In the genomic region with DNA sequence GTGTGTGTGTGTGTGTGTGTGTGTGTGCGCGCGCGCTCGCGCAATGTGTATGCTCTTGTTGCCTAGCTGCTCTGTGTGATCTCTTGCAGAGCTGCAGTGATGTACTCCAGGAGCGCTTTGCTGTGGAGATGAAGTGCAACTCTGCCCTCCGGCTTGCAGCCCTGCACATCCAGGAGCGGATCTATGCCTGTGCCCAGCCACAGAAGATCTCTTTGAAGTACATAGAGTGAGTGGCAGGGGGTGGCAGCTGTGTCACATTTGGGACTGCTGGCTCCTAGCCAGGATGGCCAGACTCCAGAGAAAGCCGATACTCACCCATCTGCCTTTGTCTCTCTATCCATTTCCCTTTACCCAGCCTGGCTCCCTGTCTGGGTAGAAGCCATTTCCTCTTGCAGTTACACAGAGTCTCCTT, we compare ENCODE assay signal across 8 mouse cellular contexts. TPM values are rescaled to one million over a fixed set of nuclear protein-coding genes. Genes with fewer than 3 reads are reported as not detected.
DNase-seq lines count a peak whose midpoint lies in the region; ATAC-seq lines count a peak whose summit lies in the region.

No protein-coding gene starts in this region.

- H3K4me3 ChIP-seq in intestine, embryonic 15.5 days (replicated peaks), result no peak overlapping the region
- H3K4me3 ChIP-seq in midbrain, embryonic 14.5 days (replicated peaks; ENCODE audit: low read depth, low read length), result no peak overlapping the region

- no peaks in the 10 kb centered on the region for H3K9me3 ChIP-seq in intestine, embryonic 15.5 days
- no peaks in the 10 kb centered on the region for H3K9me3 ChIP-seq in midbrain, embryonic 14.5 days (ENCODE audit: control insufficient read depth, low read length)

- ATAC-seq in intestine, embryonic 15.5 days, result peak; percentile 78
- peak; percentile 71 for ATAC-seq in midbrain, embryonic 14.5 days (ENCODE audit: low FRiP score, low TSS enrichment)
- ATAC-seq in inflammation-experienced regulatory T-cells, adult 6 months, result no peak

- H3K4me1 ChIP-seq in intestine, embryonic 15.5 days (replicated peaks), result peaks cover 3% of the 10 kb centered on the region; the same call in 1 of the 2 replicates
- 0 out of 2 replicates have a peak, but pooled peaks cover 3% of the 10 kb centered on the region for H3K4me1 ChIP-seq in midbrain, embryonic 14.5 days (ENCODE audit: control insufficient read depth, insufficient read depth, low read length)

- 0 out of 2 replicates have a peak overlapping the region, but pooled peaks have one; percentile 22 for H3K4me2 ChIP-seq in intestine, embryonic 15.5 days (replicated peaks)
- no peak overlapping the region for H3K4me2 ChIP-seq in midbrain, embryonic 14.5 days (ENCODE audit: low read length)

- H3K9ac ChIP-seq in intestine, embryonic 15.5 days, result no peak overlapping the region
- no peak overlapping the region for H3K9ac ChIP-seq in midbrain, embryonic 14.5 days (replicated peaks; ENCODE audit: low read length)

- no peaks in the 10 kb centered on the region for H3K36me3 ChIP-seq in intestine, embryonic 15.5 days
- no peaks in the 10 kb centered on the region for H3K36me3 ChIP-seq in midbrain, embryonic 14.5 days (ENCODE audit: control insufficient read depth, insufficient read depth, low read length)

- 38% methylated on average over 10 of the region's 10 CpGs for WGBS in intestine, embryonic 15.5 days
- WGBS in midbrain, embryonic 14.5 days, result 63% methylated on average over 10 of the region's 10 CpGs

- H3K27me3 ChIP-seq in intestine, embryonic 15.5 days (replicated peaks), result no peaks in the 10 kb centered on the region
- H3K27me3 ChIP-seq in midbrain, embryonic 14.5 days (ENCODE audit: control insufficient read depth, insufficient read depth, low read length), result no peaks in the 10 kb centered on the region

- peak; percentile 60 to 61 for DNase-seq in frontal cortex, postnatal 10 days (ENCODE audit: low spot score in 2 of 2)
- no peak for DNase-seq in frontal cortex, postnatal 25 days (ENCODE audit: low spot score in 2 of 2)
- DNase-seq in retina, postnatal 1 day, result peak; percentile 76
- DNase-seq in retina, embryonic 14.5 days (ENCODE audit: low spot score), result no peak
- DNase-seq in midbrain, embryonic 14.5 days, result peak; percentile 78
- DNase-seq in thymus, postnatal 36 days, result no peak

- H3K27ac ChIP-seq in intestine, embryonic 15.5 days, result 0 out of 2 replicates have a peak overlapping the region, but pooled peaks have one; percentile 36
- no peak overlapping the region for H3K27ac ChIP-seq in midbrain, embryonic 14.5 days (replicated peaks; ENCODE audit: low read depth, low read length)

RNA-seq across cellular contexts. Expression of a gene that starts 25.9 kb away (rescaled TPM):
- 13.0 and 13.7 TPM in 2 replicates for polyA plus RNA-seq in intestine, embryonic 15.5 days (2015; fragmentation: Nextera tagmentation; extraction: Ambion mirVana)
- 25.5 and 28.2 TPM in 2 replicates for polyA plus RNA-seq in midbrain, embryonic 14.5 days (2014; fragmentation: Nextera tagmentation; extraction: Ambion mirVana)
- polyA plus RNA-seq in inflammation-experienced regulatory T-cells, adult 6 months (2017; shearing (Covaris generic)), result 10 to 100 TPM; 17.4 to 20.7 (median 20.1) TPM

Comparison
In these comparisons a context has a peak if more than half of its experiments do, and no peak if none do; other contexts are left out.
1. DNase-seq: peak in frontal cortex, postnatal 10 days (2 of 2), retina, postnatal 1 day (single experiment) and midbrain, embryonic 14.5 days (single experiment); none in frontal cortex, postnatal 25 days (0 of 2), retina, embryonic 14.5 days (single experiment) and thymus, postnatal 36 days (0 of 2).